Mouse (Mus musculus) CH12.LX (cell line): Measurements from ENCODE around the gene Galnt17.

Experiments
- CTCF ChIP-seq, 2 experiments: IDR thresholded peaks in 1 of 2; conservative IDR thresholded peaks in 1 of 2; 2 replicates each; pipeline ENCODE4 v1.5.1; 2011 to 2012; ENCODE audit warnings: low read depth in 2 of 2, low read length in 2 of 2, improper control_type of control experiment in 1 of 2, inconsistent platforms in 1 of 2, mild to moderate bottlenecking in 1 of 2, moderate library complexity in 1 of 2
- E2F4 ChIP-seq: IDR thresholded peaks from 2 replicates; pipeline ENCODE4 v1.6.1; 2011; ENCODE audit warnings: low read depth, low read length, improper control_type of control experiment; ENCODE audit not compliant: insufficient replicate concordance
- ETS1 ChIP-seq: conservative IDR thresholded peaks from 2 replicates; pipeline ENCODE4 v1.6.1; 2012; ENCODE audit warnings: low read depth, mild to moderate bottlenecking, inconsistent platforms, low read length, improper control_type of control experiment, moderate library complexity
- GABPA ChIP-seq: IDR thresholded peaks from 2 replicates; pipeline ENCODE4 v1.6.1; 2012; ENCODE audit warnings: low read depth, low read length, improper control_type of control experiment, inconsistent platforms; ENCODE audit not compliant: insufficient replicate concordance
- HCFC1 ChIP-seq: IDR thresholded peaks from 2 replicates; pipeline ENCODE4 v1.6.1; 2012; ENCODE audit warnings: low read depth, mild to moderate bottlenecking, inconsistent platforms, low read length, improper control_type of control experiment
- JUND ChIP-seq: conservative IDR thresholded peaks from 2 replicates; pipeline ENCODE4 v1.6.1; 2011; ENCODE audit warnings: low read depth, low read length, improper control_type of control experiment
- NRF1 ChIP-seq: IDR thresholded peaks from 2 replicates; pipeline ENCODE4 v1.6.1; 2014; ENCODE audit warnings: low read depth, mild to moderate bottlenecking, inconsistent platforms, low read length, improper control_type of control experiment, moderate library complexity
- POLR2A ChIP-seq: IDR thresholded peaks from 2 replicates; pipeline ENCODE4 v1.6.1; 2011; ENCODE audit warnings: low read depth, mild to moderate bottlenecking, improper control_type of control experiment, low read length
- POLR2AphosphoS2 ChIP-seq: IDR thresholded peaks from 2 replicates; pipeline ENCODE4 v1.6.1; 2011; ENCODE audit warnings: low read depth, low read length, improper control_type of control experiment
- RAD21 ChIP-seq: IDR thresholded peaks from 2 replicates; pipeline ENCODE4 v1.6.1; 2011; ENCODE audit warnings: low read depth, mild to moderate bottlenecking, low read length, improper control_type of control experiment, moderate library complexity
- SMC3 ChIP-seq: IDR thresholded peaks from 2 replicates; pipeline ENCODE4 v1.6.1; 2011; ENCODE audit warnings: low read depth, low read length, improper control_type of control experiment
- TBP ChIP-seq: conservative IDR thresholded peaks from 2 replicates; pipeline ENCODE4 v1.6.1; 2011; ENCODE audit warnings: low read depth, low read length, improper control_type of control experiment
- TCF12 ChIP-seq: IDR thresholded peaks from 2 replicates; pipeline ENCODE4 v1.6.1; 2014; ENCODE audit warnings: low read depth, mild to moderate bottlenecking, inconsistent platforms, low read length, improper control_type of control experiment
- ZKSCAN1 ChIP-seq: IDR thresholded peaks from 2 replicates; pipeline ENCODE4 v1.6.1; 2012; ENCODE audit warnings: low read depth, inconsistent platforms, low read length, improper control_type of control experiment, borderline replicate concordance

DNA sequence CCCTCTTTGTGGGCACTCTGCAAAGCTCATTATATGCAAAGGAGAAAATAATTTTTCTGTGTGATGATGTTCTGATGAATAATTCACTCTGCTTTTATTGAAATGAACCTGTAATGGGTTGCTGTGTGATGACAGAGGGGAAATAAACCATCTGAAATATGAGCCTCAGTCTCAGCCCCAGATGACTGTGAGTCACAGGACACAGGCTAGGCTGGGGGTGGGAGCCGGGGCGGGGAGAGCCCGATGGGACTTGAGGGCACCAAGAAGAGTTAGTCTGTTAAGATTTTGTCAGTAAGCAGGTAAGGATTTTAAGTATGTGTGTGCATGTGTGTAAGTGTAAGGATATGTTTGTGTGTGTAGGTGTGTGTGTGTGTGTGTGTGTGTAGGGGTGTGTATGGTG is 406.6 kb downstream of the Galnt17 start:
- no peak for TF ChIP-seq TCF12
- TF ChIP-seq GABPA: no peak
- TF ChIP-seq POLR2A: no peak
- no peak for TF ChIP-seq TBP
- no peak for TF ChIP-seq RAD21
- TF ChIP-seq NRF1: no peak
- TF ChIP-seq POLR2AphosphoS2: no peak
- no peak for TF ChIP-seq ZKSCAN1
- no peak for TF ChIP-seq CTCF (conservative IDR thresholded peaks at IDR 0.05 in 1 of 2, IDR thresholded peaks at IDR 0.05 in 1 of 2; ENCODE audit: low read depth in 2 of 2, low read length in 2 of 2)
- no peak for TF ChIP-seq E2F4
- no peak for TF ChIP-seq JUND
- TF ChIP-seq HCFC1: no peak
- no peak for TF ChIP-seq SMC3
- no peak for TF ChIP-seq ETS1
